Mouse (Mus musculus): ENCODE results near the gene Gm28048. TPM values are rescaled to one million over a fixed set of nuclear protein-coding genes. Genes with fewer than 3 reads are reported as not detected.

The Gm28048 gene
- polyA plus RNA-seq, 1 experiment = 58.5 TPM

DNA sequence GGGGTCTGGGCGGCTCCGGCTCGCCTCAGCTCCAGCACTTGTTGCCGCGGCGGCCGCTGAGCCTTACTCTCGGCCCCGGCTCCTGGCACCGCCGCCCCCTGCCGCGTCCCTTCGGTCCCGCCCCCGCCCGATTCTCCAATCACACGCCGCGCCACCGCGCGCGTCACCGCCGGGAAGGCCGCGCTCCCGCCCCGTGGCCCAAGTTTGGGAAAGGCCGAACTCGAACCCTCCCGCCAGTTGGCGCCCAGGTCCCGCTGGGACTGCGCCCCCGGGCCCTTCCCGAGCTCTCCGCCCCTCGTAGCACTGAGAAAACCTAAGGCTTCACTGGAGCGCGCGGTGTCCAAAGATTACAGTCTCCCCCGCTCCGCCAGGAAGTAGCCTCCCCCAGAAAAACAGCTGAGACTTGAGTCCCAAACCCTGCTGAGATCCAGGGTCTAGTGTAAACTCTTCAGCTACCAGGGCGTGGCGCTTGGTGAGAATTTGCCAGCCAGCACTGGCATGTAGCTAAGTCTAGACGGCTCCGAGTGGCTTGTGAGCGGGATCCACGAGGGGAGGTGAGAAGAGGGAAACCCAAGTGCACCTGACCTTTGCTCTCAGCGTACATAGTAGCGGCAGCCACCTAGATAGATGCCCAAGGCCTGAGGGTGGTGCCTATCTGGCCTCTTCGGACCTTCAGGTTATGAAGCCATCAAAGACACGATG lies 122.1 kb downstream of the Gm28048 start:
- Histone ChIP-seq H3K27ac (ENCODE audit: insufficient read depth, low read depth, low read length) (peak overlapping the region; percentile 83), H3K4me3 (ENCODE audit: insufficient read depth, low read length) (peak overlapping the region; percentile 94), H3K4me1 (ENCODE audit: control insufficient read depth, insufficient read depth, low read length) (peaks cover 24% of the 10 kb centered on the region)
- TF ChIP-seq POLR2A (IDR thresholded peaks at IDR 0.05; ENCODE audit: borderline replicate concordance, low read depth, low read length) = no peak; the same call in 1 of the 2 replicates
- no peak for TF ChIP-seq CTCF (IDR thresholded peaks at IDR 0.05; ENCODE audit: low read depth, low read length)

DNA sequence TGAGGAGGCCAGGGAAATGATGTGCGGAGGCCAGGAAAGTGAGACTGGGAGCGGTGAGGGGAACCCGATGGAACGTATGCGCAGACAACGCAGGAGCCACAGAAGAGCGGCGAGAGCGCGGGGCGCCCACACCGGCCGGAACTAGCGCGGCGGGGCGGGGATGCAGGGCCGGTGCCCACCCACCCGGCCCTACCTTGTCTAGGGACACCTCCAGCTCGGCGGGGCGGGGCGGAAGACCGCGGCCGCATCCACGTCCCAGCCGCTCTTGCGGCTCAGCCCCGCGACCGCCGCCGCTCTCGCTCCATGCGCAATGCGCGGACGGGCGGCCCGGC lies 122.6 kb downstream of the Gm28048 start:
- peaks cover 26% of the 10 kb centered on the region for H3K4me1 ChIP-seq (ENCODE audit: control insufficient read depth, insufficient read depth, low read length)
- peak overlapping the region; percentile 79 for H3K27ac ChIP-seq (ENCODE audit: insufficient read depth, low read depth, low read length)
- H3K4me3 ChIP-seq (ENCODE audit: insufficient read depth, low read length) = peak overlapping the region; percentile 94
- no peak for TF ChIP-seq CTCF (IDR thresholded peaks at IDR 0.05; ENCODE audit: low read depth, low read length)
- TF ChIP-seq POLR2A (IDR thresholded peaks at IDR 0.05; ENCODE audit: borderline replicate concordance, low read depth, low read length) = no peak

DNA sequence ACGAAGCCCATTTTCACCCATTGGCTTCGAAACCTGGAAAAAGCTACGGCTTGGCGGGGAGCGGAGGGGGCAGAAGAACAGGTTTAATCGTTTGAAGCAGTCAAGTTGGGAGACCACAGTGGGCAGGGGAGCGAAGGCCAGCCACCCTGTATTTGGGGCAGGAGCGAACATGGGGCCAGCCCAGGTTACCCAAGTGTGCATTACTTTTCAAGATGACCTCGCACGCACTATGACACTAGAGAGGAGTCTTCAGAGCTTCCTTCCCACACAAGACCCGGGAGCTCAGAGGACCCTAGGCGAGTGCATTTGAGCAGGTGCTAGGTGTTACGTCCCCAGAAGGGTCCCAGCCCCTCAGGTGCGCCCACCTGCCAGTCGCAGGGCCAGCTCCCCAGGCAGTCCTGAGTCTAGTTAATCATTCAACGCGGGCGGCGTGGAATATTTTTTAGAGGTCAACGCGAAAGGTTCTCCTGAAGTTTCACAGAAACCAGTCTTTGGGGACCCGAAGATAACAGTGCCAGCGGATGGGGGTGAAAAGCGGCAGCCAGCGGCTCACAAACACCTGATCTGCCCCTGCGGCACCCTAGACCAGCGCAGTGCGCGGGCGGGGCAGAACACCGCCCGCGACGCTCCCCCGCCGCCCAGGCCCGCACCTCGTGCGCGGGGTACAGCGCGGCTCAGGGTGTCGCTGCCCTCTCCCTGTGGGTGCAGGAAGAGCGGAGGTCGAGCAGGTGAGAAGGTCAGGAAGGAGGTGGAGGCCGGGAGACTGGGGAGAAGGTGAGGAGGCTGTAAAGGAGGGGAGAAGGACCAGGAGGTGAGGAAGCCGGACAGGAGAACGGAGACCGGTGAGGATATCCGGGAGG lies 123.2 kb downstream of the Gm28048 start:
- peak overlapping the region; percentile 94 for H3K4me3 ChIP-seq (ENCODE audit: insufficient read depth, low read length)
- TF ChIP-seq POLR2A (IDR thresholded peaks at IDR 0.05; ENCODE audit: borderline replicate concordance, low read depth, low read length) = no peak
- peaks cover 31% of the 10 kb centered on the region for H3K4me1 ChIP-seq (ENCODE audit: control insufficient read depth, insufficient read depth, low read length)
- peak overlapping the region; percentile 79 for H3K27ac ChIP-seq (ENCODE audit: insufficient read depth, low read depth, low read length)

DNA sequence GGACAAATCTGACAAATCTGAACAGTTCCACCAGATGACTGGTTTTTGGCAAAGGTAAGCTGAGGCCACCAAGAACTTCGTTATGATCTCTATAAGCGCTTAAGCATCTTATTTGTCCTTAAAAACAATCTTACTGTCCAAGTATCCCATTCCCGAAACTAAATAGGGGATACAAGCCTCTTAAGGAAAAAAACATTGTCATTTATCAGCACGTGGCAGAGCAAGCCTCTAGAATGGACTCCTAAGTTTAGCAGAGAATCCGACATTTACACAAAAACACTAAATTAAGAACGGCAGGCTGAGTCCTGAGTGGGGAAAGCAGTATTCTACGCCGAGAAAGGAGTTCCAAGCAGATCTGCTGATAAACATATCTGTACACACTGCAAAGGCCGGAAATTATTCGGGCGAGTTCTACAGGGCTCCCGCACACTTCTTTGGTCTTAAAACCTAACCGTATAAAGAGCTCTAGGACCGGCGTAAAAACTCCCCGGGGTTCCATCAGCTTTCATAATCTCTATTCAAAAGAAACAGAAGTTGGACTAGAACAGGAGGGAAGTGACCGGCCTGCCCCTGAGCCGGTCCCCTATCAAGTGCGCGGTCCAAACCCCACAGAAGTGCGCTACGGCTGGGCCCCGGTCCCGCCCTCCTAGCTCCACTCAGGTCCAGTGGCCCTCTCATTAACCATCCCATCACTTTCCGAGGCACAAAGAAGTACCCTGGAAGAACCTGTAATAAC lies 124.0 kb downstream of the Gm28048 start:
- Histone ChIP-seq H3K4me1 (ENCODE audit: control insufficient read depth, insufficient read depth, low read length) (peaks cover 37% of the 10 kb centered on the region), H3K27ac (ENCODE audit: insufficient read depth, low read depth, low read length) (peak overlapping the region; percentile 79), H3K4me3 (ENCODE audit: insufficient read depth, low read length) (peak overlapping the region; percentile 94)
- TF ChIP-seq POLR2A (IDR thresholded peaks at IDR 0.05; ENCODE audit: borderline replicate concordance, low read depth, low read length) (no peak), CTCF (IDR thresholded peaks at IDR 0.05; ENCODE audit: low read depth, low read length) (no peak)

DNA sequence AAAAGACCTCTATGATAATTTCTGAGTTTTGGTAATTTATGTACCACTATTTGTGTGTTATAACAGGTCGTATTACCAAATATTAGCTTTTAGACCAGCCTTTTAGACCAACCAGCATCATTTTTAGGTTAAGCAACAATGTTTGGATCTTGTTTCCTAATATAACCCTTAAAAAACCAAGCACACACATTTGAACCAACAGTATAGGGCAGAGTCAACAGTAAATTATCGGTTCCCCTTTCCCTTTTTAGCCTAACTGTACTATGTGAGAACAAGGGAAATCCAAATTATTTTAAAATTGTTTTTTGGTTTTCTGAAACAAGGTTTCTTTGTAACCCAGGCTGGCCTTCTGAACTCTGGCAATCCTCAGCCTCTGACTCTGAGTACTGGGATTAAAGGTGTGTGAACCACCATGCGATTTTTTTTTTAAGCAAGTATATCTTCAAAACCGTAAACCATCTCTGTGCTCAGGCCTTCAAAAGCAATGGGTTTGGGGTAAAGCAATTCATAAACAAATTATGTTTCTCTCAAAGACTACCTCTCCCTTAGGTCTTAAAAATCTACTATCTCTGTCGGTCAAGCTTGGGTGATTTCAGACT lies 124.7 kb downstream of the Gm28048 start:
- no peak for TF ChIP-seq CTCF (IDR thresholded peaks at IDR 0.05; ENCODE audit: low read depth, low read length)
- TF ChIP-seq POLR2A (IDR thresholded peaks at IDR 0.05; ENCODE audit: borderline replicate concordance, low read depth, low read length) = no peak
- Histone ChIP-seq H3K4me3 (ENCODE audit: insufficient read depth, low read length) (peak overlapping the region; percentile 94), H3K27ac (ENCODE audit: insufficient read depth, low read depth, low read length) (peak overlapping the region; percentile 79), H3K4me1 (ENCODE audit: control insufficient read depth, insufficient read depth, low read length) (peaks cover 44% of the 10 kb centered on the region)

DNA sequence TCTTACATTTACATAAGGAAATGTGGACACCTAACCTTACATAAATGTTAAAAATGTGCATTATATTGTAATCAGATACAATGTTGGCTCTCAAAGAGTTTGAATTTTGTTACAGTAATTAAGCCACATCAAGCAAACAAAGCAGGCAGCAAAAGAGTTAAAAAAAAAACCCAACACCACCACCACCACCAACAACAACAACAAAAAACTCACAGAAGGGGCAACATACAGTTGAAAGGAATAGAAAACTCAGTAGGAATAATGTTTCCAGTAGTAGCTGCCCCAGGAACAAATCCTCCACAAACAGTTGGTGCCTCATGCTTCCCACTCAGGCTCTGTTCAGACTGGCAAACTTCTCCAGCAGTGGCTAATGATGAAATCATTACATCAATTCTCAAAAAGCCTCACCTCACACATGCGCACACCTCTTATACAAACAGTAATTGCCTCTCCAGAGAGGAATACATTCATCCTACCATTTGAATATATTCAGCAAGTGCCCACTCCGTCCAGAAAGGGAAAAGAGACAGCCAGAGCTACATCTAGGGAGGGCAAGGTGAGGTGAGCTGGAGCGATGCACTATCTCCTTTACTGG lies 125.4 kb downstream of the Gm28048 start:
- peak overlapping the region; percentile 53 for H3K4me3 ChIP-seq (ENCODE audit: insufficient read depth, low read length)
- H3K4me1 ChIP-seq (ENCODE audit: control insufficient read depth, insufficient read depth, low read length) = peaks cover 48% of the 10 kb centered on the region
- peak overlapping the region; percentile 39 for H3K27ac ChIP-seq (ENCODE audit: insufficient read depth, low read depth, low read length)
- TF ChIP-seq CTCF (IDR thresholded peaks at IDR 0.05; ENCODE audit: low read depth, low read length) = no peak
- no peak for TF ChIP-seq POLR2A (IDR thresholded peaks at IDR 0.05; ENCODE audit: borderline replicate concordance, low read depth, low read length)

DNA sequence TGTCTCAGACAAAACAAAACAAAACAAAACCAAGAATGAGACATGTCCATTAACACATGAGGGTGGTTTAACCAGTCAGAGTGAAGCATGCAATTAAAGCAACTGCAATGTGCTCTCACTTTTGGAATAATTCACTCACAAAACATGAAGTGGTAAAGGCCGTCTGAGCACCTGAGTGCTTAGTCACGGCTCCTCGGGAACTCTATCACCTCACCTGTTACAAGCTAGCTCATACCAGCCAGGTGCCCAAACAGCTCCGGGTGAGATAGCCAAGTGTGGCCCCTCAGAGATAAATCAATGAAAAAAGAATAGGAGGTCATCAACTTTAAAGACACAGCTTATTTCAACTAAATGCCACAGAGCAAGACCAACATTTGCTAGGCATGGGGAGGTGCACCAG lies 127.3 kb downstream of the Gm28048 start:
- no peak for TF ChIP-seq POLR2A (IDR thresholded peaks at IDR 0.05; ENCODE audit: borderline replicate concordance, low read depth, low read length)
- no peak; the same call in 1 of the 2 replicates for TF ChIP-seq CTCF (IDR thresholded peaks at IDR 0.05; ENCODE audit: low read depth, low read length)
- H3K4me1 ChIP-seq (ENCODE audit: control insufficient read depth, insufficient read depth, low read length) = peaks cover 56% of the 10 kb centered on the region
- no peak overlapping the region for H3K4me3 ChIP-seq (ENCODE audit: insufficient read depth, low read length)
- peak overlapping the region; percentile 6; the same call in 1 of the 2 replicates for H3K27ac ChIP-seq (ENCODE audit: insufficient read depth, low read depth, low read length)

DNA sequence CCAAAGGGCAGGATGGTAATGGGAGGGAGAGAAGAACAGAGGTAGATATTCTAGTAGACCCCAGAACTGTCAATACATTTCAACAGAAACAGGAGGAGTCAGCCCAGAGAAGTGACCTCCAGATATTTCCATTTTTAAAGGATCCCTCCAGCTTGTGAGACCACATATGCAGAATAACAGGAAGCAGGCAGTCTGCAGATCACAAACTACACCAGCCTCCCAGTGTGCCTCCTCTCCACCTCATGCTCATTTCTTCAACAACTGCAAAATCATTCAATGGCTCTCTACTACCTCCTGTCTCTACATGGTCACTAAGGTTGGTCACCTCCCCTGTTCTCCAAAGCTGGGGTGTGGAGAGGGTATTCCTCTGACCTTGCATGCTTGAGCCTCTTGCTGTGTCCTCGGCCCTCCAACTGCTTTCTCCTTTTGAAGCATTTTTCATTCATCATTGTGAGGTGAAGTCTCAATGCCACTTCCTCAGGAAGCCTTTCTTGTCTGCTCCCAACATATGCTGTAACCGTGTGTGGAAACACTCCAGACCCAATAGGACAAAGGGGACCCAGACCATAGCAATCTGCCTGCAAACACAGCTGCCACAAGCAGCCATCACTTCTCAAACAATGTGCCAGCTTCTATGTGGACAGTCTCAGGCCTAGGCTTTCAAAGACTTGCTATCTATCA lies 128.3 kb downstream of the Gm28048 start:
- Histone ChIP-seq H3K4me3 (ENCODE audit: insufficient read depth, low read length) (peak overlapping the region; percentile 25), H3K27ac (ENCODE audit: insufficient read depth, low read depth, low read length) (peak overlapping the region; percentile 87), H3K4me1 (ENCODE audit: control insufficient read depth, insufficient read depth, low read length) (peaks cover 65% of the 10 kb centered on the region)

More for the DNA sequence above, 128.3 kb downstream of the Gm28048 start:
- TF ChIP-seq POLR2A (IDR thresholded peaks at IDR 0.05; ENCODE audit: borderline replicate concordance, low read depth, low read length) (no peak), CTCF (IDR thresholded peaks at IDR 0.05; ENCODE audit: low read depth, low read length) (no peak)
